Mouse (Mus musculus): Measurements from ENCODE around the gene Ces2f.

GRCm38 (mm10) chr8:104984942-104985341 lies 37.8 kb downstream of the Ces2f start:
- TF ChIP-seq FLI1 (IDR thresholded peaks at IDR 0.05; ENCODE audit: low read length) (no peak), GATA1 (IDR thresholded peaks at IDR 0.05; ENCODE audit: borderline replicate concordance, low read length) (no peak)
